Mouse (Mus musculus) MEL (cell line): ENCODE results near the gene Gripap1. TPM values are rescaled to one million over a fixed set of nuclear protein-coding genes. Genes with fewer than 3 reads are reported as not detected.

Source experiments
- DNase-seq: peaks from one replicate; pipeline ENCODE4 v3.0.0; 2011; ENCODE audit warnings: low read depth, low spot score
- H3K27ac ChIP-seq: 2 replicates; pipeline ENCODE4 v1.5.1; 2012; ENCODE audit warnings: low read depth, mild to moderate bottlenecking, control low read depth, low read length, moderate library complexity; ENCODE audit not compliant: control insufficient read depth
- H3K27me3 ChIP-seq, 2 experiments: fragments of 150-350 bp in 1 of 2; sonication (generic) in 1 of 2; 2 replicates each; pipeline ENCODE4 v1.6.1; 2012; ENCODE audit warnings: low read length in 2 of 2, mild to moderate bottlenecking in 2 of 2, improper control_type of control experiment in 1 of 2, moderate library complexity in 1 of 2; ENCODE audit not compliant: insufficient read depth in 2 of 2, control insufficient read depth in 1 of 2
- H3K36me3 ChIP-seq, 2 experiments: 2 replicates each; pipeline ENCODE4 v1.6.1; 2012 to 2014; ENCODE audit warnings: low read length in 2 of 2, improper control_type of control experiment in 1 of 2, inconsistent platforms in 1 of 2, mild to moderate bottlenecking in 1 of 2; ENCODE audit not compliant: insufficient read depth in 2 of 2, control insufficient read depth in 1 of 2
- H3K4me1 ChIP-seq, 2 experiments: fragments of 150-350 bp in 1 of 2; sonication (generic) in 1 of 2; 2 replicates each; pipeline ENCODE4 v1.6.1; 2012; ENCODE audit warnings: low read length in 2 of 2, improper control_type of control experiment in 1 of 2, mild to moderate bottlenecking in 1 of 2; ENCODE audit not compliant: insufficient read depth in 2 of 2, control insufficient read depth in 1 of 2
- H3K4me3 ChIP-seq, 2 experiments: fragments of 150-350 bp in 1 of 2; sonication (generic) in 1 of 2; 2 replicates each; pipeline ENCODE4 v1.5.1; 2012; ENCODE audit warnings: low read depth in 2 of 2, low read length in 2 of 2, mild to moderate bottlenecking in 2 of 2, moderate library complexity in 2 of 2, control low read depth in 1 of 2, improper control_type of control experiment in 1 of 2; ENCODE audit not compliant: control insufficient read depth in 1 of 2, insufficient read depth in 1 of 2
- H3K79me2 ChIP-seq: 2 replicates; pipeline ENCODE4 v1.6.1; 2012; ENCODE audit warnings: mild to moderate bottlenecking, low read length, moderate library complexity; ENCODE audit not compliant: control insufficient read depth, poor library complexity, insufficient read depth
- H3K9ac ChIP-seq: 2 replicates; pipeline ENCODE4 v1.6.1; 2012; ENCODE audit warnings: low read depth, mild to moderate bottlenecking, control low read depth, low read length, moderate library complexity; ENCODE audit not compliant: control insufficient read depth, poor library complexity, severe bottlenecking
- H3K9me3 ChIP-seq: fragments of 150-350 bp; sonication (generic); replicated peaks from 2 replicates; pipeline ENCODE4 v1.6.1; 2012; ENCODE audit warnings: mild to moderate bottlenecking, low read length, improper control_type of control experiment, moderate library complexity; ENCODE audit not compliant: insufficient read depth
- CHD2 ChIP-seq: IDR thresholded peaks from 2 replicates; pipeline ENCODE4 v1.6.1; 2011; ENCODE audit warnings: low read length, improper control_type of control experiment
- CTCF ChIP-seq, 3 experiments: IDR thresholded peaks in 2 of 3; conservative IDR thresholded peaks in 1 of 3; 2 replicates each; pipeline ENCODE4 v1.5.1; 2011 to 2012; ENCODE audit warnings: low read length in 3 of 3, low read depth in 2 of 3, mild to moderate bottlenecking in 2 of 3, improper control_type of control experiment in 1 of 3, inconsistent platforms in 1 of 3, mixed read lengths in 1 of 3, moderate library complexity in 1 of 3; ENCODE audit not compliant: control insufficient read depth in 1 of 3, insufficient read depth in 1 of 3, poor library complexity in 1 of 3, severe bottlenecking in 1 of 3
- ELF1 ChIP-seq: IDR thresholded peaks from 2 replicates; pipeline ENCODE4 v1.6.1; 2014; ENCODE audit warnings: low read depth, mild to moderate bottlenecking, inconsistent platforms, low read length, improper control_type of control experiment, moderate library complexity
- ETS1 ChIP-seq: IDR thresholded peaks from 2 replicates; pipeline ENCODE4 v1.6.1; 2012; ENCODE audit warnings: low read depth, mild to moderate bottlenecking, inconsistent platforms, low read length, improper control_type of control experiment, moderate library complexity
- GABPA ChIP-seq: IDR thresholded peaks from 2 replicates; pipeline ENCODE4 v1.6.1; 2012; ENCODE audit warnings: low read depth, mild to moderate bottlenecking, inconsistent platforms, low read length, improper control_type of control experiment, moderate library complexity
- GATA1 ChIP-seq: IDR thresholded peaks from 2 replicates; pipeline ENCODE4 v1.6.1; 2011; ENCODE audit warnings: low read depth, low read length, improper control_type of control experiment
- MAX ChIP-seq: IDR thresholded peaks from 2 replicates; pipeline ENCODE4 v1.6.1; 2011; ENCODE audit warnings: low read length, improper control_type of control experiment
- MXI1 ChIP-seq: IDR thresholded peaks from 2 replicates; pipeline ENCODE4 v1.6.1; 2011; ENCODE audit warnings: mild to moderate bottlenecking, low read depth, low read length, improper control_type of control experiment
- MYC ChIP-seq: IDR thresholded peaks from 2 replicates; pipeline ENCODE4 v1.6.1; 2011; ENCODE audit warnings: low read depth, mild to moderate bottlenecking, low read length, improper control_type of control experiment, moderate library complexity
- NELFE ChIP-seq: IDR thresholded peaks from 2 replicates; pipeline ENCODE4 v1.6.1; 2011; ENCODE audit warnings: low read depth, low read length, improper control_type of control experiment
- POLR2A ChIP-seq, 2 experiments: IDR thresholded peaks; 2 replicates each; pipeline ENCODE4 v1.6.1; 2011 to 2012; ENCODE audit warnings: low read length in 2 of 2, mild to moderate bottlenecking in 2 of 2, control low read depth in 1 of 2, improper control_type of control experiment in 1 of 2, low read depth in 1 of 2, moderate library complexity in 1 of 2; ENCODE audit not compliant: control insufficient read depth in 1 of 2, insufficient read depth in 1 of 2, poor library complexity in 1 of 2
- POLR2AphosphoS2 ChIP-seq: IDR thresholded peaks from 2 replicates; pipeline ENCODE4 v1.6.1; 2011; ENCODE audit warnings: low read length, improper control_type of control experiment
- POLR2AphosphoS5 ChIP-seq: IDR thresholded peaks from 2 replicates; pipeline ENCODE4 v1.6.1; 2012; ENCODE audit warnings: low read depth, borderline replicate concordance, mild to moderate bottlenecking, inconsistent platforms, low read length, moderate library complexity, mixed read lengths
- RAD21 ChIP-seq: IDR thresholded peaks from 2 replicates; pipeline ENCODE4 v1.6.1; 2011; ENCODE audit warnings: mild to moderate bottlenecking, low read depth, low read length, improper control_type of control experiment
- RCOR1 ChIP-seq: IDR thresholded peaks from 2 replicates; pipeline ENCODE4 v1.6.1; 2012; ENCODE audit warnings: low read depth, mild to moderate bottlenecking, inconsistent platforms, low read length, improper control_type of control experiment
- SMC3 ChIP-seq: IDR thresholded peaks from 2 replicates; pipeline ENCODE4 v1.6.1; 2011; ENCODE audit warnings: low read depth, low read length, improper control_type of control experiment
- TBP ChIP-seq: IDR thresholded peaks from 2 replicates; pipeline ENCODE4 v1.8.0; 2011; ENCODE audit warnings: low read depth, low read length, improper control_type of control experiment
- TCF12 ChIP-seq: IDR thresholded peaks from 2 replicates; pipeline ENCODE4 v1.6.1; 2014; ENCODE audit warnings: low read depth, mild to moderate bottlenecking, inconsistent platforms, low read length, improper control_type of control experiment, moderate library complexity
- USF1 ChIP-seq: IDR thresholded peaks from 2 replicates; pipeline ENCODE4 v1.6.1; 2014; ENCODE audit warnings: low read depth, mild to moderate bottlenecking, inconsistent platforms, low read length, improper control_type of control experiment, moderate library complexity
- ZC3H11A ChIP-seq: IDR thresholded peaks from 2 replicates; pipeline ENCODE4 v1.6.1; 2012; ENCODE audit warnings: low read depth, mild to moderate bottlenecking, inconsistent platforms, low read length, improper control_type of control experiment
- ZMIZ1 ChIP-seq: IDR thresholded peaks from 2 replicates; pipeline ENCODE4 v1.6.1; 2012; ENCODE audit warnings: low read depth, mild to moderate bottlenecking, inconsistent platforms, low read length, improper control_type of control experiment, moderate library complexity
- polyA plus RNA-seq, 2 experiments: library from polyadenylated mRNA; stranded (reverse) in 1 of 2; unstranded in 1 of 2; fragments of >175 nt in 1 of 2; fragments of >200 nt in 1 of 2; gene quantifications; 2 replicates each; pipeline versions ENCODE4 v1.2.1 to v1.2.4; 2012; ENCODE audit warnings: low replicate concordance in 2 of 2, low read depth in 1 of 2; ENCODE audit not compliant: insufficient read length in 2 of 2, insufficient read depth in 1 of 2, missing spikeins in 1 of 2
- total RNA-seq: library from RNA; depleted of rRNA; stranded (reverse); fragments of 300-350 nt; gene quantifications from 2 replicates; pipeline ENCODE4 v1.2.3, GENCODE M21; 2012

Gripap1 gene
- total and polyA plus RNA-seq, 3 experiments, result 40.5 to 244 (median 84.6) TPM

- H3K27ac ChIP-seq, result peak overlapping the region; percentile 92
- peak overlapping the region; percentile 40 to 46 for H3K4me3 ChIP-seq
- DNase-seq, result peak; percentile 91
- peak overlapping the region; percentile 61 for H3K9ac ChIP-seq
- H3K79me2 ChIP-seq, result no peaks in the 10 kb centered on the region; the same call in 1 of the 2 replicates
- no peaks in the 10 kb centered on the region for H3K9me3 ChIP-seq
- peaks cover 0 to 42% of the 10 kb centered on the region in 2 experiments; a peak in 2 of 4 replicates for H3K36me3 ChIP-seq
- H3K4me1 ChIP-seq, result peaks cover 18 to 36% of the 10 kb centered on the region in 2 experiments
- H3K27me3 ChIP-seq, result no peaks in the 10 kb centered on the region
- TF ChIP-seq TCF12, result 0 out of 2 replicates have a peak, but pooled peaks have one; percentile 36
- peak; percentile 65; the same call in 1 of the 2 replicates for TF ChIP-seq POLR2AphosphoS2
- peak; percentile 91 for TF ChIP-seq ZMIZ1
- TF ChIP-seq MAX, result no peak
- no peak for TF ChIP-seq GABPA
- TF ChIP-seq POLR2AphosphoS5, result 0 out of 2 replicates have a peak, but pooled peaks have one; percentile 11
- no peak for TF ChIP-seq CHD2
- 0 out of 2 replicates have a peak, but pooled peaks have one; percentile 30 for TF ChIP-seq ETS1
- no peak for TF ChIP-seq ELF1
- TF ChIP-seq USF1, result no peak
- TF ChIP-seq TBP, result peak; percentile 89
- TF ChIP-seq MXI1, result 0 out of 2 replicates have a peak, but pooled peaks have one; percentile 12
- peak; percentile 37 to 85; a peak in 2 of 4 replicates for TF ChIP-seq POLR2A (IDR thresholded peaks at IDR 0.05; ENCODE audit: control insufficient read depth in 1 of 2, insufficient read depth in 1 of 2, low read depth in 1 of 2, low read length in 2 of 2, poor library complexity in 1 of 2)
- TF ChIP-seq MYC, result no peak
- TF ChIP-seq GATA1, result peak; percentile 69
- TF ChIP-seq RCOR1, result peak; percentile 58
- peak; percentile 47; the same call in 1 of the 2 replicates for TF ChIP-seq NELFE
These were observed 10.3 kb upstream of the Gripap1 start for GRCm38 (mm10) chrX:7779294-7779693.

DNA sequence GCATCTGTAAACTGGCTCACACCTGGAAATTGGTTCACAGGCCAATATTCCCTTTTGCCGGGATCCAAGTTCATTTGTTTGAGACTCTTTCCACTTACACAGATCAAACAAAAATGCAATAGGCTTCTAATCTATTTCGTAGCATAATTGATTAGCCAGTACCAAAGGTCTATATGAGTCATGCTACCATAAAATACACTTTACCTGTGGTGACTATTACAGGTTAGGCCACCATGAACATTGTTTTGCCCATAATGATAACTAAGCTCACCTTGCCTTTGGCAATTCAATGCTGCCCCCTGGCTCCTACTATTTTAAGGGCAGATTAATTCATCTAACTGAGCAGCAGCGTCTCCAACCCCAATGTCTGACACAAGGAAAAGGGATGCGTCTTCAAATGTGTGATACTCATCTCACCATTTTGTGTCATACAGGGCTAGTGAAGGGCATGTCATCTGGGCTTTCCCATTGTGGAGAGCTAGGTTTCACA is 6.9 kb upstream of the Gripap1 start:
- TF ChIP-seq ZMIZ1, result no peak
- TF ChIP-seq SMC3, result peak; percentile 64
- TF ChIP-seq RAD21, result peak; percentile 54
- peak; percentile 50 for TF ChIP-seq ZC3H11A
- peak in 1 of 3 experiments; percentile 51; a peak in 2 of 6 replicates for TF ChIP-seq CTCF (IDR thresholded peaks at IDR 0.05 in 2 of 3, conservative IDR thresholded peaks at IDR 0.05 in 1 of 3; ENCODE audit: control insufficient read depth in 1 of 3, insufficient read depth in 1 of 3, low read depth in 2 of 3, low read length in 3 of 3, poor library complexity in 1 of 3, severe bottlenecking in 1 of 3)
- Histone ChIP-seq H3K27me3 (no peaks in the 10 kb centered on the region), H3K27ac (no peak overlapping the region), H3K9me3 (no peaks in the 10 kb centered on the region), H3K9ac (no peak overlapping the region), H3K36me3 (peaks cover 0 to 19% of the 10 kb centered on the region in 2 experiments; a peak in 2 of 4 replicates), H3K79me2 (no peaks in the 10 kb centered on the region; the same call in 1 of the 2 replicates), H3K4me3 (no peak overlapping the region), H3K4me1 (peaks cover 5 to 16% of the 10 kb centered on the region in 2 experiments)
- no peak for DNase-seq
